Mouse (Mus musculus) ES-E14 (cell line): Measurements from ENCODE around the gene Ccr9.

Experiments used
- CHD2 ChIP-seq: IDR thresholded peaks from 2 replicates; pipeline ENCODE4 v1.6.1; 2014; ENCODE audit warnings: mild to moderate bottlenecking, low read depth, low read length, inconsistent platforms
- MAFK ChIP-seq: IDR thresholded peaks from 2 replicates; pipeline ENCODE4 v1.6.1; 2014; ENCODE audit warnings: mild to moderate bottlenecking, low read depth, low read length, inconsistent platforms; ENCODE audit not compliant: insufficient read depth
- ZC3H11A ChIP-seq: IDR thresholded peaks from 2 replicates; pipeline ENCODE4 v1.6.1; 2012; ENCODE audit warnings: low read depth, mild to moderate bottlenecking, inconsistent platforms, low read length, borderline replicate concordance
- ZNF384 ChIP-seq: IDR thresholded peaks from 2 replicates; pipeline ENCODE4 v1.6.1; 2012; ENCODE audit warnings: low read depth, low read length, inconsistent platforms

GRCm38 (mm10) chr9:123808583-123808982 is 130.3 kb downstream of the Ccr9 start:
- TF ChIP-seq MAFK (no peak), ZNF384 (no peak), ZC3H11A (no peak), CHD2 (no peak)
